26 mouse cellular contexts compared by ENCODE assay signal in the genomic region with DNA sequence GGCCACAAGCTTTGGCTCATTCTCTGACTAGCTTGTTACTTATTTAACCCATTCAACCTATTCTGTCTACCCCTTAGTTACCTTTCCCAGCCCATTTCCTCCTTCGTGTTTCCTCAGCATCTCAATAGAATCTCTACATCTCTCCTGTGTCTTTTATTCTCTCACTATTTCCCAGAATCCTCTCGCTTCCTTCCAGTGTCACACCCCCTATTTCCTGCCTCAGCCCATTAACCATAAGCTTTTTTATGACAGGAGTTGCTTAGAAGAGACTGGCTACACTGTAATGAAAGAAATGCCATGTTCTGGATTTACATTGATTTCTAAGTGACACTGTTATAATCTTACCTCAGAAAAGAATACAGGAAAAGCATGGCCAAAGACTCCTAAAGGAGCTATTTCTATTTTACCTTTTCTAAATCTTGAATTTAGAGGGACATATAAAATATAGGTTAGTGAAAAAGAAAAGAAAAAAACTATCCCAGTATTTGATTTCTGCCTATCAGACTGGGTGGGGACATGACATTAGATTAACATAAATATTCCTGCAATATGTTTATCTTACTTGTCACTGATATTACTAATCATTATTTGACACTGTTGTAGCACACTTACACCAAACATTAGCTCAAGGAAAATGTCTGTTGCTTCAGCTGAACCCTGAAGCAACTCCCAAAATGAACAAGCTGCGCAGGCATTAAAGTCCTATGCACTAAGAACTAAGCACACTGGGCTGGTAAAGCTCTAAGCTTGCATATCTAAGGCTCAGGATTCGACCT. TPM values are rescaled to one million over a fixed set of nuclear protein-coding genes. Genes with fewer than 3 reads are reported as not detected.
DNase-seq lines count a peak whose midpoint lies in the region; ATAC-seq and TF ChIP-seq lines count a peak whose summit lies in the region.
"Had no signal": no experiment of that assay in that cellular context is flagged by ENCODE, and none has a peak within 500 bp of the region (broad histone marks: within the 10 kb centered on the region; RNA-seq: fewer than 3 reads in every experiment).

No protein-coding gene starts in this region.

- DNase-seq in MEL (ENCODE audit: low read depth, low spot score): no peak
- peak in 2 of 3 experiments; percentile 3 to 23 for DNase-seq in liver, embryonic 14.5 days (ENCODE audit: low read depth in 3 of 3, low spot score in 3 of 3)
- DNase-seq in frontal cortex, adult 2 months (ENCODE audit: extremely low spot score in 1 of 2, low spot score in 1 of 2): no peak
- no peak for DNase-seq in adrenal gland, postnatal 25 days
- DNase-seq in midbrain, embryonic 11.5 days (ENCODE audit: low spot score, missing footprints): no peak
- DNase-seq: adrenal gland, postnatal 14 days; cerebellum, adult 11-12 months; cerebellum, adult 9-11 months; gastrocnemius, postnatal 25 days; heart, adult 18-20 months; kidney, adult 2 months; kidney, postnatal 4 days; right cerebral cortex, postnatal 14 days; thymus, postnatal 14 days had no signal

- H3K4me3 ChIP-seq in MEL (ENCODE audit: control insufficient read depth in 1 of 2, insufficient read depth in 1 of 2, low read depth in 2 of 2, low read length in 2 of 2): no peak overlapping the region
- no peak overlapping the region for H3K4me3 ChIP-seq in liver, embryonic 14.5 days (ENCODE audit: insufficient read depth in 1 of 2, low read depth in 2 of 2, low read length in 2 of 2)
- no peak overlapping the region for H3K4me3 ChIP-seq in midbrain, embryonic 11.5 days (ENCODE audit: low read depth, low read length)
- H3K4me3 ChIP-seq: embryonic facial prominence, embryonic 13.5 days; erythroblast, embryonic 14.5 days; forebrain, embryonic 12.5 days; heart, embryonic 12.5 days; limb, embryonic 10.5 days; limb, embryonic 15.5 days; lung, embryonic 15.5 days; midbrain, embryonic 13.5 days had no signal

- WGBS in liver, embryonic 14.5 days (ENCODE audit: insufficient replicate concordance): 62% methylated on average over 4 of the region's 4 CpGs
- 90% methylated on average over 4 of the region's 4 CpGs for WGBS in midbrain, embryonic 11.5 days

- no peak for TF ChIP-seq RAD21 in MEL (IDR thresholded peaks at IDR 0.05; ENCODE audit: low read depth, low read length)

- no peak overlapping the region for H3K9ac ChIP-seq in MEL (ENCODE audit: control insufficient read depth, low read depth, low read length, poor library complexity, severe bottlenecking)
- no peak overlapping the region for H3K9ac ChIP-seq in liver, embryonic 14.5 days (replicated peaks)
- no peak overlapping the region for H3K9ac ChIP-seq in midbrain, embryonic 11.5 days (ENCODE audit: low read length)
- H3K9ac ChIP-seq: embryonic facial prominence, embryonic 13.5 days; forebrain, embryonic 12.5 days; heart, embryonic 12.5 days; hindbrain, embryonic 14.5 days; limb, embryonic 15.5 days; lung, embryonic 15.5 days; midbrain, embryonic 13.5 days had no signal

- no peaks in the 10 kb centered on the region for H3K9me3 ChIP-seq in MEL (replicated peaks; ENCODE audit: insufficient read depth, low read length)
- no peaks in the 10 kb centered on the region for H3K9me3 ChIP-seq in liver, embryonic 14.5 days (ENCODE audit: control insufficient read depth, low read length)
- no peaks in the 10 kb centered on the region for H3K9me3 ChIP-seq in midbrain, embryonic 11.5 days (ENCODE audit: control insufficient read depth, low read length)
- H3K9me3 ChIP-seq: embryonic facial prominence, embryonic 13.5 days; forebrain, embryonic 12.5 days; heart, embryonic 12.5 days; limb, embryonic 10.5 days; limb, embryonic 15.5 days; lung, embryonic 15.5 days; midbrain, embryonic 13.5 days had no signal

- H3K4me2 ChIP-seq in liver, embryonic 14.5 days (ENCODE audit: low read depth): peak overlapping the region; percentile 34; the same call in 1 of the 2 replicates
- no peak overlapping the region for H3K4me2 ChIP-seq in midbrain, embryonic 11.5 days
- H3K4me2 ChIP-seq: embryonic facial prominence, embryonic 13.5 days; forebrain, embryonic 12.5 days; heart, embryonic 12.5 days; hindbrain, embryonic 14.5 days; limb, embryonic 15.5 days; lung, embryonic 15.5 days; midbrain, embryonic 13.5 days had no signal

- H3K79me2 ChIP-seq in MEL (ENCODE audit: control insufficient read depth, insufficient read depth, low read length, poor library complexity): peaks cover 35% of the 10 kb centered on the region

- H3K36me3 ChIP-seq in MEL (ENCODE audit: control insufficient read depth in 1 of 2, insufficient read depth in 2 of 2, low read length in 2 of 2): peaks cover 22 to 46% of the 10 kb centered on the region in 2 experiments
- peaks cover 2% of the 10 kb centered on the region; the same call in 1 of the 2 replicates for H3K36me3 ChIP-seq in liver, embryonic 14.5 days (replicated peaks; ENCODE audit: control insufficient read depth, insufficient read depth, low read depth)
- no peaks in the 10 kb centered on the region for H3K36me3 ChIP-seq in midbrain, embryonic 11.5 days (ENCODE audit: control insufficient read depth, insufficient read depth, low read length)

- peaks cover 18 to 22% of the 10 kb centered on the region in 2 experiments for H3K4me1 ChIP-seq in MEL (ENCODE audit: control insufficient read depth in 1 of 2, insufficient read depth in 2 of 2, low read length in 2 of 2)
- H3K4me1 ChIP-seq in liver, embryonic 14.5 days (replicated peaks; ENCODE audit: control insufficient read depth in 2 of 2, insufficient read depth in 2 of 2, low read length in 1 of 2): peaks cover 15 to 19% of the 10 kb centered on the region in 2 experiments
- no peaks in the 10 kb centered on the region for H3K4me1 ChIP-seq in midbrain, embryonic 11.5 days (ENCODE audit: control insufficient read depth, insufficient read depth, low read length)
- H3K4me1 ChIP-seq: embryonic facial prominence, embryonic 13.5 days; forebrain, embryonic 12.5 days; heart, embryonic 12.5 days; limb, embryonic 10.5 days; limb, embryonic 15.5 days; lung, embryonic 15.5 days; midbrain, embryonic 13.5 days had no signal

- no peak for TF ChIP-seq CTCF in MEL (IDR thresholded peaks at IDR 0.05 in 2 of 3, conservative IDR thresholded peaks at IDR 0.05 in 1 of 3; ENCODE audit: control insufficient read depth in 1 of 3, insufficient read depth in 1 of 3, low read depth in 2 of 3, low read length in 3 of 3, poor library complexity in 1 of 3, severe bottlenecking in 1 of 3)
- no peak for TF ChIP-seq CTCF in liver, embryonic 14.5 days (IDR thresholded peaks at IDR 0.05; ENCODE audit: low read depth)

- TF ChIP-seq EP300 in MEL (IDR thresholded peaks at IDR 0.05; ENCODE audit: low read depth in 1 of 2, low read length in 2 of 2): peak in 1 of 2 experiments; percentile 61; a peak in 1 of 4 replicates
- peak; percentile 77 for TF ChIP-seq EP300 in liver, embryonic 14.5 days (IDR thresholded peaks at IDR 0.05; ENCODE audit: low read depth)

- peak overlapping the region; percentile 7; the same call in 1 of the 2 replicates for H3K27ac ChIP-seq in MEL (ENCODE audit: control insufficient read depth, low read depth, low read length)
- H3K27ac ChIP-seq in liver, embryonic 14.5 days: no peak overlapping the region
- no peak overlapping the region for H3K27ac ChIP-seq in midbrain, embryonic 11.5 days (ENCODE audit: low read depth, low read length)
- H3K27ac ChIP-seq: embryonic facial prominence, embryonic 13.5 days; forebrain, embryonic 12.5 days; hindbrain, embryonic 14.5 days; limb, embryonic 10.5 days; limb, embryonic 15.5 days; lung, embryonic 15.5 days; midbrain, embryonic 13.5 days had no signal

- TF ChIP-seq POLR2A in MEL (IDR thresholded peaks at IDR 0.05; ENCODE audit: control insufficient read depth in 1 of 2, insufficient read depth in 1 of 2, low read depth in 1 of 2, low read length in 2 of 2, poor library complexity in 1 of 2): no peak

- ATAC-seq in erythroblast, adult 5-6 weeks (replicated peaks; ENCODE audit: low FRiP score, poor library complexity, severe bottlenecking): 0 out of 2 replicates have a peak, but pooled peaks have one; percentile 28
- ATAC-seq in liver, embryonic 14.5 days (ENCODE audit: insufficient read depth): peak; percentile 70
- ATAC-seq in megakaryocyte-erythroid progenitor cell, adult 5-6 weeks (replicated peaks; ENCODE audit: low FRiP score, low TSS enrichment, poor library complexity, severe bottlenecking): peak; percentile 72
- no peak for ATAC-seq in midbrain, embryonic 11.5 days (ENCODE audit: low FRiP score)
- ATAC-seq: midbrain, embryonic 13.5 days; Patski had no signal

- no peaks in the 10 kb centered on the region for H3K27me3 ChIP-seq in MEL (ENCODE audit: control insufficient read depth in 1 of 2, insufficient read depth in 2 of 2, low read length in 2 of 2)
- H3K27me3 ChIP-seq in liver, embryonic 14.5 days (ENCODE audit: control insufficient read depth, insufficient read depth, low read length): no peaks in the 10 kb centered on the region
- H3K27me3 ChIP-seq in midbrain, embryonic 11.5 days (ENCODE audit: control insufficient read depth, insufficient read depth, low read length): no peaks in the 10 kb centered on the region
- H3K27me3 ChIP-seq: embryonic facial prominence, embryonic 13.5 days; forebrain, embryonic 12.5 days; heart, embryonic 12.5 days; limb, embryonic 15.5 days; lung, embryonic 15.5 days; midbrain, embryonic 13.5 days; Patski had no signal

TF ChIP-seq in MEL, 35 proteins besides CTCF, POLR2A, EP300 and RAD21:
- TF ChIP-seq GATA1 (IDR thresholded peaks at IDR 0.05; ENCODE audit: low read depth, low read length): 0 out of 2 replicates have a peak, but pooled peaks have one; percentile 31
- TF ChIP-seq TCF12 (IDR thresholded peaks at IDR 0.05; ENCODE audit: low read depth, low read length): peak; percentile 48; the same call in 1 of the 2 replicates
- no peak for TF ChIP-seq MYB (IDR thresholded peaks at IDR 0.05; ENCODE audit: low read depth, low read length)
- no peak for TF ChIP-seq ELF1 (IDR thresholded peaks at IDR 0.05; ENCODE audit: low read depth, low read length)

RNA-seq across cellular contexts. Expression of gene Tasp1, which starts 6.3 kb away (rescaled TPM):
- total RNA-seq in MEL (2012; rRNA removed): 31.1 and 31.5 TPM in 2 replicates
- polyA plus RNA-seq in MEL (2012; ENCODE audit: insufficient read depth in 1 of 2, insufficient read length in 2 of 2, low read depth in 1 of 2, low replicate concordance in 2 of 2, missing spikeins in 1 of 2): 10 to 100 TPM in 1 of 2 experiments, not detected in 1; 17.0 TPM
- total RNA-seq in erythroblast, adult 5-6 weeks (2015; ENCODE audit: low replicate concordance): 1.9 and 9.0 TPM in 2 replicates
- total RNA-seq in erythroblast, adult 5-6 weeks (2017; ENCODE audit: low replicate concordance): 6.5 and 13.9 TPM in 2 replicates
- 3.9 and 6.1 TPM in 2 replicates for polyA plus RNA-seq in liver, embryonic 14.5 days (2012; rRNA removed)
- 13.9 and 15.6 TPM in 2 replicates for polyA plus RNA-seq in liver, embryonic 14.5 days (2014; fragmentation: Nextera tagmentation; extraction: Ambion mirVana)
- 15.2 and 29.6 TPM in 2 replicates for total RNA-seq in megakaryocyte-erythroid progenitor cell, adult 5-6 weeks (2014; fragmentation: Nextera tagmentation)
- 17.9 and 21.4 TPM in 2 replicates for total RNA-seq in megakaryocyte-erythroid progenitor cell, adult 5-6 weeks (2017)
- 17.8 and 20.3 TPM in 2 replicates for polyA plus RNA-seq in frontal cortex, adult 2 months (2012; rRNA removed)
- 10.4 and 12.4 TPM in 2 replicates for total RNA-seq in adrenal gland, postnatal 25 days (2021)
- polyA plus RNA-seq in midbrain, embryonic 11.5 days (2014; fragmentation: Nextera tagmentation; extraction: Ambion mirVana): 14.8 and 16.8 TPM in 2 replicates

Comparison
In these comparisons a context has a peak if more than half of its experiments do, and no peak if none do; other contexts are left out.
1. DNase-seq: peak in liver, embryonic 14.5 days (2 of 3); none in MEL (single experiment), frontal cortex, adult 2 months (0 of 2), adrenal gland, postnatal 25 days (single experiment) and midbrain, embryonic 11.5 days (single experiment).